ENCODE assay signal across 13 mouse cellular contexts in genomic region chr14:122885893-122886292, GRCm38 (mm10). TPM values are rescaled to one million over a fixed set of nuclear protein-coding genes. Genes with fewer than 3 reads are reported as not detected.
DNase-seq lines count a peak whose midpoint lies in the region; ATAC-seq and TF ChIP-seq lines count a peak whose summit lies in the region.
"Had no signal": no experiment of that assay in that cellular context is flagged by ENCODE, and none has a peak within 500 bp of the region (broad histone marks: within the 10 kb centered on the region; RNA-seq: fewer than 3 reads in every experiment).

No protein-coding gene starts in this region.

- no peak for TF ChIP-seq CTCF in kidney, adult 2 months (conservative IDR thresholded peaks at IDR 0.05; ENCODE audit: insufficient read depth, insufficient read length, low read depth, low read length)

- TF ChIP-seq POLR2A in kidney, adult 2 months (IDR thresholded peaks at IDR 0.05; ENCODE audit: low read depth, low read length) = no peak

- no peak overlapping the region for H3K27ac ChIP-seq in intestine, embryonic 16.5 days (ENCODE audit: low read length)
- no peak overlapping the region for H3K27ac ChIP-seq in kidney, adult 2 months (ENCODE audit: insufficient read depth, low read depth, low read length)
- H3K27ac ChIP-seq: limb, embryonic 12.5 days had no signal

- ATAC-seq in intestine, embryonic 16.5 days = no peak

- H3K4me2 ChIP-seq in intestine, embryonic 16.5 days (ENCODE audit: low read depth, low read length) = no peak overlapping the region
- H3K4me2 ChIP-seq: limb, embryonic 12.5 days had no signal

- no peaks in the 10 kb centered on the region for H3K9me3 ChIP-seq in intestine, embryonic 16.5 days (ENCODE audit: control insufficient read depth, low read length)
- H3K9me3 ChIP-seq: limb, embryonic 12.5 days had no signal

- H3K4me3 ChIP-seq in intestine, embryonic 16.5 days (ENCODE audit: low read length) = no peak overlapping the region
- H3K4me3 ChIP-seq in kidney, adult 2 months (ENCODE audit: insufficient read depth, low read depth, low read length) = no peak overlapping the region
- H3K4me3 ChIP-seq: limb, embryonic 12.5 days had no signal

- DNase-seq in heart, adult 18-20 months = peak; percentile 29 to 40
- no peak for DNase-seq in heart, adult 8-10 months (ENCODE audit: low spot score)
- DNase-seq in Muller cell, postnatal 12 days (ENCODE audit: inconsistent ontology term) = peak; percentile 57
- DNase-seq in cerebellum, adult 11 months = peak; percentile 97
- peak; percentile 53 to 69 for DNase-seq in layer of hippocampus, adult 18-20 months (ENCODE audit: low spot score in 2 of 2)
- no peak for DNase-seq in kidney, adult 2 months
- no peak for DNase-seq in ovary, postnatal 14 days (ENCODE audit: low spot score)
- DNase-seq: gastrocnemius, postnatal 25 days; kidney, adult 11 months; lung, postnatal 4 days; thymus, adult 18-20 months had no signal

- H3K36me3 ChIP-seq in intestine, embryonic 16.5 days (ENCODE audit: control insufficient read depth, insufficient read depth, low read length) = no peaks in the 10 kb centered on the region
- H3K36me3 ChIP-seq in kidney, adult 2 months (ENCODE audit: control insufficient read depth, insufficient read depth, low read length) = no peaks in the 10 kb centered on the region; the same call in none of the 2 replicates
- H3K36me3 ChIP-seq: limb, embryonic 12.5 days had no signal

- no peaks in the 10 kb centered on the region for H3K27me3 ChIP-seq in intestine, embryonic 16.5 days (replicated peaks; ENCODE audit: control insufficient read depth, insufficient read depth, low read length)
- H3K27me3 ChIP-seq in kidney, adult 2 months (replicated peaks; ENCODE audit: control insufficient read depth, insufficient read depth, low read length) = no peaks in the 10 kb centered on the region
- H3K27me3 ChIP-seq: limb, embryonic 12.5 days had no signal

- WGBS in intestine, embryonic 16.5 days = 84% methylated on average over 7 of the region's 7 CpGs
- WGBS in kidney, adult 2 months = 87% methylated on average over 7 of the region's 7 CpGs

- no peak overlapping the region for H3K9ac ChIP-seq in intestine, embryonic 16.5 days (ENCODE audit: low read depth, low read length)
- H3K9ac ChIP-seq: limb, embryonic 12.5 days had no signal

- no peaks in the 10 kb centered on the region for H3K4me1 ChIP-seq in intestine, embryonic 16.5 days (ENCODE audit: control insufficient read depth, insufficient read depth, low read length)
- H3K4me1 ChIP-seq in kidney, adult 2 months (ENCODE audit: control insufficient read depth, insufficient read depth, low read length) = no peaks in the 10 kb centered on the region

RNA-seq across cellular contexts. Expression of gene Ggact, which starts 27.7 kb away (rescaled TPM):
- total RNA-seq in heart, adult 18-20 months (2021) = 10 to 100 TPM; 24.9 to 25.7 TPM
- total RNA-seq in heart, adult 8-10 months (2022) = 10 to 100 TPM; 27.2 to 33.2 (median 28.1) TPM
- total RNA-seq in layer of hippocampus, adult 18-20 months (2021) = 10 to 100 TPM; 39.1 to 40.5 TPM
- polyA plus RNA-seq in intestine, embryonic 16.5 days (2015; fragmentation: Nextera tagmentation; extraction: Ambion mirVana) = 49.1 and 50.4 TPM in 2 replicates
- 251 and 255 TPM in 2 replicates for polyA plus RNA-seq in kidney, adult 2 months (2012; rRNA removed)

Comparison
In these comparisons a context has a peak if more than half of its experiments do, and no peak if none do; other contexts are left out.
1. DNase-seq: peak in heart, adult 18-20 months (2 of 2), Muller cell, postnatal 12 days (single experiment), cerebellum, adult 11 months (single experiment) and layer of hippocampus, adult 18-20 months (2 of 2); none in heart, adult 8-10 months (single experiment), kidney, adult 2 months (single experiment) and ovary, postnatal 14 days (single experiment).